Mouse (Mus musculus): ENCODE measurements around the gene Tarbp1. TPM values are rescaled to one million over a fixed set of nuclear protein-coding genes. Genes with fewer than 3 reads are reported as not detected.
"Not testable (repeated sequence)": the region's sequence is repeated elsewhere in the genome, so short reads cannot be mapped to it uniquely, and the experiment has no call there.

The Tarbp1 gene
- polyA plus RNA-seq, 1 experiment from 2014 or later = 0.99 TPM

- WGBS = 5% methylated on average over 9 of the region's 9 CpGs
- no peaks in the 10 kb centered on the region; the same call in 1 of the 2 replicates for H3K4me1 ChIP-seq (replicated peaks; ENCODE audit: control insufficient read depth, insufficient read depth, low read length)
- H3K9me3 ChIP-seq (ENCODE audit: control insufficient read depth) = no peaks in the 10 kb centered on the region
Observed at GRCm38 (mm10) chr8:126422920-126423300, 52.0 kb downstream of the Tarbp1 start.

GRCm38 (mm10) chr8:126422174-126422919 is 52.5 kb downstream of the Tarbp1 start, which contains the start of gene Coa6:
Gene Coa6, plus strand, starts transcription at chr8:126422515.
- under 1% methylated on average over 61 of the region's 61 CpGs for WGBS
- Histone ChIP-seq H3K4me2 (replicated peaks; ENCODE audit: low read depth) (peak within 1 kb of the TSS; percentile 80), H3K36me3 (ENCODE audit: control insufficient read depth, insufficient read depth) (peaks cover 21% of the 10 kb centered on the region), H3K4me3 (ENCODE audit: low read depth, low read length) (peak within 1 kb of the TSS; percentile 94), H3K27me3 (replicated peaks; ENCODE audit: control insufficient read depth, insufficient read depth, low read length) (no peaks in the 10 kb centered on the region), H3K9ac (ENCODE audit: low read depth, low read length) (peak within 1 kb of the TSS; percentile 78), H3K27ac (ENCODE audit: low read depth, low read length) (peak within 1 kb of the TSS; percentile 85), H3K9me3 (ENCODE audit: control insufficient read depth) (no peaks in the 10 kb centered on the region), H3K4me1 (replicated peaks; ENCODE audit: control insufficient read depth, insufficient read depth, low read length) (no peaks in the 10 kb centered on the region; the same call in 1 of the 2 replicates)
- peak; percentile 96 for ATAC-seq
- peak; percentile 18; the same call in 1 of the 2 replicates for TF ChIP-seq CTCF (IDR thresholded peaks at IDR 0.05; ENCODE audit: low read depth)

More at GRCm38 (mm10) chr8:126422920-126423300, 52.0 kb downstream of the Tarbp1 start:
- peak overlapping the region; percentile 94 for H3K4me3 ChIP-seq (ENCODE audit: low read depth, low read length)
- no peaks in the 10 kb centered on the region for H3K27me3 ChIP-seq (replicated peaks; ENCODE audit: control insufficient read depth, insufficient read depth, low read length)
- no peak for TF ChIP-seq CTCF (IDR thresholded peaks at IDR 0.05; ENCODE audit: low read depth)
- H3K9ac ChIP-seq (ENCODE audit: low read depth, low read length) = peak overlapping the region; percentile 78
- ATAC-seq = peak; percentile 46; the same call in 1 of the 2 replicates
- peak overlapping the region; percentile 85 for H3K27ac ChIP-seq (ENCODE audit: low read depth, low read length)
- H3K4me2 ChIP-seq (replicated peaks; ENCODE audit: low read depth) = peak overlapping the region; percentile 80
- peaks cover 26% of the 10 kb centered on the region for H3K36me3 ChIP-seq (ENCODE audit: control insufficient read depth, insufficient read depth)

GRCm38 (mm10) chr8:126420834-126421233 is 54.0 kb downstream of the Tarbp1 start:
- Histone ChIP-seq H3K4me2 (replicated peaks; ENCODE audit: low read depth) (no peak overlapping the region), H3K4me1 (replicated peaks; ENCODE audit: control insufficient read depth, insufficient read depth, low read length) (no peaks in the 10 kb centered on the region; the same call in 1 of the 2 replicates), H3K4me3 (ENCODE audit: low read depth, low read length) (no peak overlapping the region), H3K9ac (ENCODE audit: low read depth, low read length) (no peak overlapping the region), H3K27me3 (replicated peaks; ENCODE audit: control insufficient read depth, insufficient read depth, low read length) (no peaks in the 10 kb centered on the region), H3K27ac (ENCODE audit: low read depth, low read length) (no peak overlapping the region), H3K36me3 (ENCODE audit: control insufficient read depth, insufficient read depth) (peaks cover 6% of the 10 kb centered on the region), H3K9me3 (ENCODE audit: control insufficient read depth) (no peaks in the 10 kb centered on the region)
- ATAC-seq = no peak
- no peak for TF ChIP-seq CTCF (IDR thresholded peaks at IDR 0.05; ENCODE audit: low read depth)
- 80% methylated on average over 3 of the region's 3 CpGs for WGBS

- H3K4me1 ChIP-seq (replicated peaks; ENCODE audit: control insufficient read depth, insufficient read depth, low read length) = no peaks in the 10 kb centered on the region
- no peak for TF ChIP-seq CTCF (IDR thresholded peaks at IDR 0.05; ENCODE audit: low read depth)
- H3K27ac ChIP-seq (ENCODE audit: low read depth, low read length) = no peak overlapping the region
- H3K36me3 ChIP-seq (ENCODE audit: control insufficient read depth, insufficient read depth) = no peaks in the 10 kb centered on the region
- H3K9me3 ChIP-seq (ENCODE audit: control insufficient read depth) = no peaks in the 10 kb centered on the region
- H3K27me3 ChIP-seq (replicated peaks; ENCODE audit: control insufficient read depth, insufficient read depth, low read length) = no peaks in the 10 kb centered on the region
- WGBS = 69% methylated on average over 4 of the region's 4 CpGs
- H3K9ac ChIP-seq (ENCODE audit: low read depth, low read length) = no peak overlapping the region
- no peak for ATAC-seq
- H3K4me3 ChIP-seq (ENCODE audit: low read depth, low read length) = no peak overlapping the region
- no peak overlapping the region for H3K4me2 ChIP-seq (replicated peaks; ENCODE audit: low read depth)
Observed at GRCm38 (mm10) chr8:126405030-126405429, 69.8 kb downstream of the Tarbp1 start.

GRCm38 (mm10) chr8:126404550-126404949 is 70.3 kb downstream of the Tarbp1 start:
- H3K4me3 ChIP-seq (ENCODE audit: low read depth, low read length); H3K27me3 ChIP-seq (replicated peaks; ENCODE audit: control insufficient read depth, insufficient read depth, low read length); ATAC-seq; H3K9ac ChIP-seq (ENCODE audit: low read depth, low read length); H3K9me3 ChIP-seq (ENCODE audit: control insufficient read depth); H3K4me1 ChIP-seq (replicated peaks; ENCODE audit: control insufficient read depth, insufficient read depth, low read length); H3K4me2 ChIP-seq (replicated peaks; ENCODE audit: low read depth); H3K36me3 ChIP-seq (ENCODE audit: control insufficient read depth, insufficient read depth); H3K27ac ChIP-seq (ENCODE audit: low read depth, low read length): not testable (repeated sequence)

- no peak overlapping the region for H3K4me2 ChIP-seq (replicated peaks; ENCODE audit: low read depth)
- WGBS = 65% methylated on average over 3 of the region's 3 CpGs
- no peak for ATAC-seq
- no peak overlapping the region for H3K4me3 ChIP-seq (ENCODE audit: low read depth, low read length)
- H3K36me3 ChIP-seq (ENCODE audit: control insufficient read depth, insufficient read depth) = no peaks in the 10 kb centered on the region
- no peaks in the 10 kb centered on the region for H3K4me1 ChIP-seq (replicated peaks; ENCODE audit: control insufficient read depth, insufficient read depth, low read length)
- TF ChIP-seq CTCF (IDR thresholded peaks at IDR 0.05; ENCODE audit: low read depth) = peak; percentile 60
- no peak overlapping the region for H3K27ac ChIP-seq (ENCODE audit: low read depth, low read length)
- H3K27me3 ChIP-seq (replicated peaks; ENCODE audit: control insufficient read depth, insufficient read depth, low read length) = no peaks in the 10 kb centered on the region
- H3K9ac ChIP-seq (ENCODE audit: low read depth, low read length) = no peak overlapping the region
- H3K9me3 ChIP-seq (ENCODE audit: control insufficient read depth) = no peaks in the 10 kb centered on the region
Observed at GRCm38 (mm10) chr8:126398349-126398748, 76.5 kb downstream of the Tarbp1 start.
